Mouse (Mus musculus): Measurements from ENCODE around the gene Tmem8. TPM values are rescaled to one million over a fixed set of nuclear protein-coding genes. Genes with fewer than 3 reads are reported as not detected.

The Tmem8 gene
- polyA plus RNA-seq (2012) = 14.6 and 15.2 TPM in 2 replicates

GRCm38 (mm10) chr17:26113181-26113948, at the start of gene Tmem8:
Gene Tmem8 (plus strand): TSS chr17:26113299.

DNA sequence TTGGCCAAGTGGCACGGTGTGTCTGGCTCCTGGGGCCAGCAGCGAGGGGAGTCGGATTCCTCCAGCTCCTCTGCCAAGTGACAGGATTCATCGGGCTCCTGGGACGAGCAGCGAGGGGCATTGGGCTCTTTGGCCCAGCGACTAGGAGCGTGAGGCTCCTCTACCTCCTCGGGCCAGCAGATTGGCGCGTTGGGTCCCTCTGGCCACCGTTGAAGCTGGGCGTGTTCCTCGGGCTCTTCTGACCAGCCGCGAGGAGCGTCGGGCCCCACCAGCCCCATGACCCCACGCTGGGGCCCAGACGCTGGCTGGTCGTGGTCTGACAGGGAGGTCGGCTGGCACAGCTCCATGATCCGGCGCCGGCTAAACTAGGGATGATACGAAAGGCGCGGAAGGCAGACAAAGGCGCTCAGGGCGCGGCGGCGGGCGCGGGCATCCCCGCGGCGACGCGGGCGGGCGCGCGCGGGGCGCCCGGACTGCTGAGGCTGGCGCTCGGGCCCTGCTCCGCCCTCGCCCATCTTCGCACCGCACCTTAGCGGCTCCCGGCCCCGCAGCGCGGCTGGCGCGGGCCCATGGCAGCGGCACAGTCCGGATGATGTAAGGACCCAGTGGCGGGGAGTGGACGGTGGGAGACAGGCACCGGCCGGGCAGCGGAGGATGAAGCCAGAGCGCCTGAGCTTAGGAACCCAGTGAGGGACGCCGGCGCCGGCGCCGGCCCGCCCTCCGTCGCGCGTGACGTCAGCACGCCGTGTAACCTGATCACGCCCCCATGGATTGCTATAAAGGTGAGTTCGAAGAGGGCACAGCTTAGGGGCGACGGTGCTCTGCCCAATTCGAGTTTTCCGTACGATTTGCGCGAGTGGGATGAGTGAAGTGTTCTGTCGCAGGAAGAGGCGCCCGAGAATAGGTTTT, 44.0 kb upstream of the Tmem8 start, which contains the start of gene Rab11fip3:
TSS of gene Rab11fip3 (minus strand) at position 725 of the 909 bp plus-strand sequence.

DNA sequence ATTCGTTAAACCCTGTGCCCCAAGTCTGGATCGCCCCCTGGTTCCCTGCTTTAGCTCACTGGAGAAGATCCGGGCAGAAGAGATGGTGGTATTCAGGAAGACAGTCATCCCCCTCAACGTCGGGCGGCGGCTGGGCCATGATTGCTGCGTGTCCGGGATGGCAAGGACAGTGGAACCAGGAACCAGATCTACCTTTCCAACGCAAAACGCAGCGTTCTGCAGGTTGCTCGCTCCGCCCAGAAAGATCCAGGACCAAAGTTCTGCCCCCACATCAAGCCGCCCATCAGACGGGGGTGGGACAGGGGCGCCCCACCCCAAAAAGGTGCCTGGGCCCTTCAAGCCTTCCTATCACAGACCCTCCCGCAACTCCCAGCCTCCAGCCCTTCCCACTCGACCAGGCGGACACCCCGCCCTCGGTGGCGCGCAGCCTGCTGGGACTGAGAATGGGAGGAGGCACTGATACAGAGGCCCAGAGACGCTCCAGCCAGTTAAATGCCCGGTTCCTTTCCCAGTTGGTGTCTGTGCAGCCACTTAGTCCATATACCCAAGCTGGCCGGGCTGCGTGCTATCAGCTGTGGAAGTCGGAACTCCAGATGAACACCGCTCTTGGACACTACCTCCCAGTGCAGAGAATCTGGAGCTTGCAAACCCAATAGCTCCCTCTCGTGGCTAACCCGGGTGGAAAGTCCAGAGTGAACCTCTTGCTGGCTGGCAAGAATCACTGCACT, 23.0 kb upstream of the Tmem8 start, which contains the start of gene Decr2:
TSS of gene Decr2 (minus strand) at position 433 of the 728 bp plus-strand sequence.

GRCm38 (mm10) chr17:26095121-26095740, 17.9 kb upstream of the Tmem8 start, which contains the start of gene Nme4:
Gene Nme4 (minus strand): TSS chr17:26095602.

DNA sequence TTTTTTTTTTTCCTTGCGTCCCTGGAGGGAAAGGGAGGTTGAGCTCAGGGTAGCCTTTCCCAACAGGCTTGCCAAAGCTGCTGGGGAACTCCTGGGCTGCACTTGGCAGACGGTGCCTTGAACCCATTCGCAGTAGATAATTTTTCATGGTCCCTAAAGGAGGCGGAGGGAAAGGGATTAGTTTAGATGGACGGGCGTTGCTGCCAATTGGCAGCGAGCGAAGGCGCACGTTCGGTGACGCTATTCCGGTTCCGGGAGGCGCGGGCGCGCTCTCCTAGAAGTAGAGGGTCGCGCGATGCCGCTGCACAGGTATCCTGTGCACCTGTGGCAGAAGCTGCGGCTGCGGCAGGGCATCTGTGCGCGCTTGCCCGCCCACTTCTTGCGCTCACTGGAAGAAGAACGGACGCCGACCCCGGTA, 10.2 kb downstream of the Tmem8 start, which contains the start of gene Mrpl28:
TSS of gene Mrpl28 (plus strand) at position 234 of the 418 bp plus-strand sequence.

GRCm38 (mm10) chr17:26138239-26138836, 25.2 kb downstream of the Tmem8 start, which contains the start of gene Axin1:
Gene Axin1 (plus strand): TSS chr17:26138688.

Other genes with a start within 250 kb of the Tmem8 start
- 137 and 165 TPM in 2 replicates for gene Mcrip2, start 244.5 kb upstream of the Tmem8 start, polyA plus RNA-seq (2012)
- 49.6 and 51.3 TPM in 2 replicates for gene Mettl26, start 238.2 kb upstream of the Tmem8 start, polyA plus RNA-seq (2012)
- 3.7 and 7.4 TPM in 2 replicates for gene Wfikkn1, start 232.4 kb upstream of the Tmem8 start, polyA plus RNA-seq (2012)
- 11.1 and 12.9 TPM in 2 replicates for gene Rab40c, start 193.6 kb upstream of the Tmem8 start, polyA plus RNA-seq (2012)
- gene Pigq, start 168.4 kb upstream of the Tmem8 start, polyA plus RNA-seq (2012) = 135 and 143 TPM in 2 replicates
- gene Nhlrc4, start 168.3 kb upstream of the Tmem8 start, polyA plus RNA-seq (2012) = 0.50 TPM in 1 of 2 replicates, not detected in the other
- gene A930017K11Rik, start 160.7 kb upstream of the Tmem8 start, polyA plus RNA-seq (2012) = 0.02 and 0.04 TPM in 2 replicates
- 46.0 and 55.2 TPM in 2 replicates for gene Capn15, start 127.5 kb upstream of the Tmem8 start, polyA plus RNA-seq (2012)
- gene Rab11fip3, start 43.7 kb upstream of the Tmem8 start, polyA plus RNA-seq (2012) = 5.8 and 10.9 TPM in 2 replicates
- gene Decr2, start 23.0 kb upstream of the Tmem8 start, polyA plus RNA-seq (2012) = 0.79 and 1.8 TPM in 2 replicates
- gene Nme4, start 17.7 kb upstream of the Tmem8 start, polyA plus RNA-seq (2012) = 136 and 164 TPM in 2 replicates
- 212 and 241 TPM in 2 replicates for gene Mrpl28, start 10.2 kb downstream of the Tmem8 start, polyA plus RNA-seq (2012)
- gene Axin1, start 25.4 kb downstream of the Tmem8 start, polyA plus RNA-seq (2012) = 56.6 and 71.3 TPM in 2 replicates
- 1.5 and 3.7 TPM in 2 replicates for gene Pdia2, start 85.8 kb downstream of the Tmem8 start, polyA plus RNA-seq (2012)
- gene Rgs11, start 89.7 kb downstream of the Tmem8 start, polyA plus RNA-seq (2012) = 0.47 and 1.5 TPM in 2 replicates
- gene Arhgdig, start 94.5 kb downstream of the Tmem8 start, polyA plus RNA-seq (2012) = 1.0 and 1.7 TPM in 2 replicates
- gene Fam234a, start 130.9 kb downstream of the Tmem8 start, polyA plus RNA-seq (2012) = 7.4 and 7.8 TPM in 2 replicates
- 48.4 and 62.5 TPM in 2 replicates for gene Luc7l, start 139.6 kb downstream of the Tmem8 start, polyA plus RNA-seq (2012)